Mouse (Mus musculus): ENCODE results near the gene Herc1. TPM values are rescaled to one million over a fixed set of nuclear protein-coding genes. Genes with fewer than 3 reads are reported as not detected.
"Not testable (repeated sequence)": the region's sequence is repeated elsewhere in the genome, so short reads cannot be mapped to it uniquely, and the experiment has no call there.

Gene Herc1
- polyA plus RNA-seq, 1 experiment from 2014 or later, result 21.0 TPM

GRCm38 (mm10) chr9:66352704-66353103, 2.5 kb downstream of the Herc1 start:
- Histone ChIP-seq H3K4me3 (replicated peaks) (no peak overlapping the region), H3K4me2 (no peak overlapping the region), H3K9me3 (replicated peaks) (no peaks in the 10 kb centered on the region), H3K36me3 (no peaks in the 10 kb centered on the region), H3K27ac (no peak overlapping the region), H3K9ac (no peak overlapping the region), H3K27me3 (no peaks in the 10 kb centered on the region), H3K4me1 (peaks cover 18% of the 10 kb centered on the region)
- 80% methylated on average over 2 of the region's 2 CpGs for WGBS
- no peak for ATAC-seq (replicated peaks; ENCODE audit: low FRiP score)

- H3K27ac ChIP-seq, result no peak overlapping the region
Observed at GRCm38 (mm10) chr9:66359135-66359534, 8.9 kb downstream of the Herc1 start.

GRCm38 (mm10) chr9:66360143-66360690, 10.0 kb downstream of the Herc1 start:
- Histone ChIP-seq H3K4me3 (replicated peaks) (no peak overlapping the region), H3K9me3 (replicated peaks) (no peaks in the 10 kb centered on the region), H3K4me1 (0 out of 2 replicates have a peak, but pooled peaks cover 3% of the 10 kb centered on the region), H3K4me2 (no peak overlapping the region), H3K27me3 (no peaks in the 10 kb centered on the region), H3K36me3 (no peaks in the 10 kb centered on the region), H3K27ac (no peak overlapping the region), H3K9ac (no peak overlapping the region)
- WGBS, result 85% methylated on average over 14 of the region's 14 CpGs
- ATAC-seq (replicated peaks; ENCODE audit: low FRiP score), result no peak

More at GRCm38 (mm10) chr9:66359135-66359534, 8.9 kb downstream of the Herc1 start:
- Histone ChIP-seq H3K36me3 (no peaks in the 10 kb centered on the region), H3K27me3 (no peaks in the 10 kb centered on the region), H3K9me3 (replicated peaks) (no peaks in the 10 kb centered on the region), H3K4me2 (no peak overlapping the region), H3K4me3 (replicated peaks) (no peak overlapping the region), H3K4me1 (0 out of 2 replicates have a peak, but pooled peaks cover 3% of the 10 kb centered on the region), H3K9ac (no peak overlapping the region)
- no peak for ATAC-seq (replicated peaks; ENCODE audit: low FRiP score)
- 81% methylated on average over 4 of the region's 4 CpGs for WGBS

GRCm38 (mm10) chr9:66368890-66369433, 18.7 kb downstream of the Herc1 start:
- H3K4me1 ChIP-seq, result 0 out of 2 replicates have a peak, but pooled peaks cover 3% of the 10 kb centered on the region
- H3K9ac ChIP-seq, result no peak overlapping the region
- H3K9me3 ChIP-seq (replicated peaks), result no peaks in the 10 kb centered on the region
- no peak overlapping the region for H3K4me2 ChIP-seq
- ATAC-seq (replicated peaks; ENCODE audit: low FRiP score), result no peak
- WGBS, result 56% methylated on average over 4 of the region's 4 CpGs
- no peak overlapping the region for H3K4me3 ChIP-seq (replicated peaks)
- H3K36me3 ChIP-seq, result peaks cover 18% of the 10 kb centered on the region
- no peak overlapping the region for H3K27ac ChIP-seq
- no peaks in the 10 kb centered on the region for H3K27me3 ChIP-seq

- H3K4me2 ChIP-seq, result no peak overlapping the region
- no peak overlapping the region for H3K9ac ChIP-seq
- 0 out of 2 replicates have a peak, but pooled peaks cover 3% of the 10 kb centered on the region for H3K4me1 ChIP-seq
- WGBS, result 94% methylated on average over 3 of the region's 3 CpGs
- peaks cover 18% of the 10 kb centered on the region for H3K36me3 ChIP-seq
- no peak for ATAC-seq (replicated peaks; ENCODE audit: low FRiP score)
- H3K27me3 ChIP-seq, result no peaks in the 10 kb centered on the region
- no peaks in the 10 kb centered on the region for H3K9me3 ChIP-seq (replicated peaks)
- no peak overlapping the region for H3K4me3 ChIP-seq (replicated peaks)
- H3K27ac ChIP-seq, result no peak overlapping the region
Observed at GRCm38 (mm10) chr9:66370334-66370733, 20.1 kb downstream of the Herc1 start.

- H3K4me3 ChIP-seq (replicated peaks), result no peak overlapping the region
- H3K36me3 ChIP-seq, result peaks cover 18% of the 10 kb centered on the region
- H3K27me3 ChIP-seq, result no peaks in the 10 kb centered on the region
- no peak overlapping the region for H3K4me2 ChIP-seq
- no peaks in the 10 kb centered on the region for H3K9me3 ChIP-seq (replicated peaks)
- WGBS, result 30% methylated on average over 3 of the region's 3 CpGs
- ATAC-seq (replicated peaks; ENCODE audit: low FRiP score), result no peak
- H3K27ac ChIP-seq, result no peak overlapping the region
- H3K9ac ChIP-seq, result no peak overlapping the region
- H3K4me1 ChIP-seq, result 0 out of 2 replicates have a peak, but pooled peaks cover 3% of the 10 kb centered on the region
Observed at GRCm38 (mm10) chr9:66370847-66371246, 20.6 kb downstream of the Herc1 start.

GRCm38 (mm10) chr9:66373432-66373831, 23.2 kb downstream of the Herc1 start:
- no peaks in the 10 kb centered on the region for H3K27me3 ChIP-seq
- H3K4me3 ChIP-seq (replicated peaks), result no peak overlapping the region
- H3K9ac ChIP-seq, result no peak overlapping the region
- H3K4me2 ChIP-seq, result no peak overlapping the region
- no peaks in the 10 kb centered on the region for H3K9me3 ChIP-seq (replicated peaks)
- H3K36me3 ChIP-seq, result peaks cover 22% of the 10 kb centered on the region
- H3K4me1 ChIP-seq, result 0 out of 2 replicates have a peak, but pooled peaks cover 3% of the 10 kb centered on the region
- no peak for ATAC-seq (replicated peaks; ENCODE audit: low FRiP score)
- WGBS, result 91% methylated on average over 3 of the region's 3 CpGs
- no peak overlapping the region for H3K27ac ChIP-seq

- ATAC-seq (replicated peaks; ENCODE audit: low FRiP score), result no peak
Observed at GRCm38 (mm10) chr9:66374495-66375478, 24.5 kb downstream of the Herc1 start.

GRCm38 (mm10) chr9:66383417-66383816, 33.2 kb downstream of the Herc1 start:
- no peak for ATAC-seq (replicated peaks; ENCODE audit: low FRiP score)
- H3K4me3 ChIP-seq (replicated peaks), result no peak overlapping the region
- 89% methylated on average over 3 of the region's 3 CpGs for WGBS
- no peaks in the 10 kb centered on the region for H3K4me1 ChIP-seq
- no peak overlapping the region for H3K27ac ChIP-seq
- H3K36me3 ChIP-seq, result peaks cover 18% of the 10 kb centered on the region
- no peaks in the 10 kb centered on the region for H3K27me3 ChIP-seq
- no peak overlapping the region for H3K4me2 ChIP-seq
- no peak overlapping the region for H3K9ac ChIP-seq
- no peaks in the 10 kb centered on the region for H3K9me3 ChIP-seq (replicated peaks)

More at GRCm38 (mm10) chr9:66374495-66375478, 24.5 kb downstream of the Herc1 start:
- H3K9me3 ChIP-seq (replicated peaks), result no peaks in the 10 kb centered on the region
- no peak overlapping the region for H3K9ac ChIP-seq
- H3K4me1 ChIP-seq, result no peaks in the 10 kb centered on the region
- H3K27ac ChIP-seq, result no peak overlapping the region
- no peaks in the 10 kb centered on the region for H3K27me3 ChIP-seq
- no peak overlapping the region for H3K4me3 ChIP-seq (replicated peaks)
- H3K4me2 ChIP-seq, result no peak overlapping the region
- H3K36me3 ChIP-seq, result peaks cover 22% of the 10 kb centered on the region

- not testable (repeated sequence) for H3K27me3 ChIP-seq; ATAC-seq (replicated peaks; ENCODE audit: low FRiP score); H3K9me3 ChIP-seq (replicated peaks); H3K9ac ChIP-seq; H3K4me3 ChIP-seq (replicated peaks); H3K4me2 ChIP-seq; H3K27ac ChIP-seq; H3K4me1 ChIP-seq
- H3K36me3 ChIP-seq, result peaks cover 41% of the 10 kb centered on the region
- WGBS, result 94% methylated on average over 2 of the region's 2 CpGs
Observed at GRCm38 (mm10) chr9:66390338-66390737, 40.1 kb downstream of the Herc1 start.

- no peaks in the 10 kb centered on the region for H3K9me3 ChIP-seq (replicated peaks)
- H3K4me2 ChIP-seq, result no peak overlapping the region
- H3K36me3 ChIP-seq, result peaks cover 38% of the 10 kb centered on the region
- H3K27me3 ChIP-seq, result no peaks in the 10 kb centered on the region
- no peak for ATAC-seq (replicated peaks; ENCODE audit: low FRiP score)
- no peak overlapping the region for H3K9ac ChIP-seq
- 91% methylated on average over 5 of the region's 5 CpGs for WGBS
- no peak overlapping the region for H3K27ac ChIP-seq
- no peaks in the 10 kb centered on the region for H3K4me1 ChIP-seq
- no peak overlapping the region for H3K4me3 ChIP-seq (replicated peaks)
Observed at GRCm38 (mm10) chr9:66393304-66393703, 43.1 kb downstream of the Herc1 start.

GRCm38 (mm10) chr9:66423492-66423891, 73.2 kb downstream of the Herc1 start:
- H3K4me1 ChIP-seq, result no peaks in the 10 kb centered on the region
- no peak overlapping the region for H3K4me3 ChIP-seq (replicated peaks)
- no peak overlapping the region for H3K4me2 ChIP-seq
- H3K36me3 ChIP-seq, result peaks cover 12% of the 10 kb centered on the region
- no peaks in the 10 kb centered on the region for H3K9me3 ChIP-seq (replicated peaks)
- H3K9ac ChIP-seq, result no peak overlapping the region
- ATAC-seq (replicated peaks; ENCODE audit: low FRiP score), result no peak
- no peaks in the 10 kb centered on the region for H3K27me3 ChIP-seq
- no peak overlapping the region for H3K27ac ChIP-seq

Measured in kidney, embryonic 15.5 days (tissue).